Mouse (Mus musculus) testis, adult 2 months (tissue): ENCODE data around the gene Slco1a5.

Source experiments
- CTCF ChIP-seq: fragments of 200-500 bp; IDR thresholded peaks from 2 replicates; pipeline ENCODE4 v1.5.1; 2012; ENCODE audit warnings: low read depth, mild to moderate bottlenecking, inconsistent platforms, low read length, moderate library complexity; ENCODE audit not compliant: control insufficient read depth, insufficient read depth, insufficient replicate concordance
- POLR2A ChIP-seq: fragments of 200-500 bp; IDR thresholded peaks from 2 replicates; pipeline ENCODE4 v1.6.1; 2012; ENCODE audit warnings: low read depth, mild to moderate bottlenecking, inconsistent platforms, low read length, moderate library complexity; ENCODE audit not compliant: control insufficient read depth

DNA sequence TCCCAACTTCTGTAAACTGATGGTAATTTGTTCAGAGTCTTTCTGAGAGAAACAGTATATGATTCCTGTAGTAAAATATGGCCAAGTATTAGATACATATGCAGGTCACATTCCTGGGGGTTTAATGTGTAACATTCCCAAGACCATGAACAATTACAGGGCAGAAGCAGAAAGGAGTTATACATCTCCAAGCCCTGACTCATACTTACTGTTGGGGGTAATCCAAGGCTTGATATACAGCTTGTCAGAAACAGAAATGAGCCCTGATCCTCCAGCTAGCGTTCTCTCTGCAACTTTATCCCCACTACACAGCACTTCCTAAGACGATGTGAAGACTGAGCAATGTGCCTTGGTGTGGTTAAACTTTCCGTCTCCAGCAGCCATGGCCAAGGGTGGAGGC lies 44.8 kb upstream of the Slco1a5 start:
- TF ChIP-seq POLR2A (no peak), CTCF (no peak)
